Mouse (Mus musculus) heart, embryonic 11.5 days (tissue): ENCODE results near the gene Rpl35. TPM values are rescaled to one million over a fixed set of nuclear protein-coding genes. Genes with fewer than 3 reads are reported as not detected.

Experiments
- ATAC-seq: fragments of 200-750 bp; cut with Nextera tagmentation; replicated peaks from 2 replicates; pipeline ENCODE4 v1.8.0; 2017; ENCODE audit warnings: moderate library complexity; ENCODE audit not compliant: insufficient number of reproducible peaks, low FRiP score, low TSS enrichment
- H3K27ac ChIP-seq: fragments of 300-500 bp; sonication (generic); 2 replicates; pipeline ENCODE4 v1.5.1; 2014; ENCODE audit warnings: mild to moderate bottlenecking, low read depth, low read length
- H3K27me3 ChIP-seq: fragments of 300-500 bp; sonication (generic); 2 replicates; pipeline ENCODE4 v1.6.1; 2014; ENCODE audit warnings: mild to moderate bottlenecking, low read length, mixed read lengths; ENCODE audit not compliant: control insufficient read depth, insufficient read depth
- H3K36me3 ChIP-seq: fragments of 300-500 bp; sonication (generic); 2 replicates; pipeline ENCODE4 v1.6.1; 2014; ENCODE audit warnings: mild to moderate bottlenecking, low read length, moderate library complexity, mixed read lengths; ENCODE audit not compliant: control insufficient read depth, insufficient read depth
- H3K4me1 ChIP-seq: fragments of 300-500 bp; sonication (generic); 2 replicates; pipeline ENCODE4 v1.6.1; 2014; ENCODE audit warnings: low read length; ENCODE audit not compliant: control insufficient read depth, insufficient read depth
- H3K4me2 ChIP-seq: fragments of 300-500 bp; sonication (generic); 2 replicates; pipeline ENCODE4 v1.6.1; 2014; ENCODE audit warnings: mild to moderate bottlenecking, moderate library complexity
- H3K4me3 ChIP-seq: fragments of 300-500 bp; sonication (generic); 2 replicates; pipeline ENCODE4 v1.5.1; 2014; ENCODE audit warnings: low read depth, low read length
- H3K9ac ChIP-seq: fragments of 300-500 bp; sonication (generic); 2 replicates; pipeline ENCODE4 v1.6.1; 2014; ENCODE audit warnings: mild to moderate bottlenecking, low read depth, low read length, moderate library complexity
- H3K9me3 ChIP-seq: fragments of 300-500 bp; sonication (generic); replicated peaks from 2 replicates; pipeline ENCODE4 v1.6.1; 2016; ENCODE audit warnings: low read length; ENCODE audit not compliant: control insufficient read depth
- WGBS: fragments of 180-500 bp; shearing (Covaris S2); extraction: QIAGEN DNeasy Blood & Tissue Kit; methylation state at CpG from one replicate; pipeline ENCODE4 v1.1.7; 2014; ENCODE audit not compliant: insufficient replicate concordance; 5-methylcytosine and 5-hydroxymethylcytosine counted together
- polyA plus RNA-seq: library from polyadenylated mRNA; unstranded; fragments of >200 nt; fragmentation: Nextera tagmentation; extraction: Ambion mirVana; gene quantifications from 2 replicates; pipeline ENCODE4 v1.2.1, GENCODE M21; 2014

Gene Rpl35
- polyA plus RNA-seq, 1 experiment from 2014 or later, result 887 TPM

- peaks cover 29% of the 10 kb centered on the region for H3K4me1 ChIP-seq
- no peak for ATAC-seq
- peak overlapping the region; percentile 93; the same call in 1 of the 2 replicates for H3K9ac ChIP-seq
- no peaks in the 10 kb centered on the region for H3K9me3 ChIP-seq
- peak overlapping the region; percentile 97 for H3K4me2 ChIP-seq
- H3K4me3 ChIP-seq, result peak overlapping the region; percentile 84
- no peak overlapping the region for H3K27ac ChIP-seq
- H3K27me3 ChIP-seq, result no peaks in the 10 kb centered on the region
- 61% methylated on average over 8 of the region's 8 CpGs for WGBS
- H3K36me3 ChIP-seq, result peaks cover 24% of the 10 kb centered on the region
These were observed 2.3 kb downstream of the Rpl35 start for GRCm38 (mm10) chr2:39003106-39003505.

GRCm38 (mm10) chr2:39001866-39002265, 3.6 kb downstream of the Rpl35 start:
- ATAC-seq, result no peak
- no peak overlapping the region for H3K4me2 ChIP-seq
- whole genome bisulfite sequencing, result 84% methylated on average over 3 of the region's 3 CpGs
- H3K36me3 ChIP-seq, result peaks cover 24% of the 10 kb centered on the region
- H3K9ac ChIP-seq, result no peak overlapping the region
- H3K4me1 ChIP-seq, result peaks cover 35% of the 10 kb centered on the region
- H3K27me3 ChIP-seq, result no peaks in the 10 kb centered on the region
- H3K4me3 ChIP-seq, result no peak overlapping the region
- no peaks in the 10 kb centered on the region for H3K9me3 ChIP-seq
- no peak overlapping the region for H3K27ac ChIP-seq

GRCm38 (mm10) chr2:39000587-39000919, 4.9 kb downstream of the Rpl35 start:
- H3K4me1 ChIP-seq, result peaks cover 29% of the 10 kb centered on the region
- no peak overlapping the region for H3K4me3 ChIP-seq
- H3K9ac ChIP-seq, result no peak overlapping the region
- no peaks in the 10 kb centered on the region for H3K9me3 ChIP-seq
- no peak for ATAC-seq
- no peak overlapping the region for H3K4me2 ChIP-seq
- H3K27me3 ChIP-seq, result no peaks in the 10 kb centered on the region
- 82% methylated on average over 4 of the region's 4 CpGs for WGBS
- no peak overlapping the region for H3K27ac ChIP-seq
- peaks cover 24% of the 10 kb centered on the region for H3K36me3 ChIP-seq

- H3K4me2 ChIP-seq, result no peak overlapping the region
- no peak overlapping the region for H3K27ac ChIP-seq
- H3K4me3 ChIP-seq, result no peak overlapping the region
- H3K9ac ChIP-seq, result no peak overlapping the region
- peaks cover 29% of the 10 kb centered on the region for H3K4me1 ChIP-seq
- no peaks in the 10 kb centered on the region for H3K9me3 ChIP-seq
- ATAC-seq, result no peak
- peaks cover 24% of the 10 kb centered on the region for H3K36me3 ChIP-seq
- WGBS, result 68% methylated on average over 8 of the region's 8 CpGs
- H3K27me3 ChIP-seq, result no peaks in the 10 kb centered on the region
These were observed 5.4 kb downstream of the Rpl35 start for GRCm38 (mm10) chr2:38999910-39000586.

GRCm38 (mm10) chr2:38999381-38999780, 6.0 kb downstream of the Rpl35 start:
- 0 out of 2 replicates have a peak overlapping the region, but pooled peaks have one; percentile 15 for H3K27ac ChIP-seq
- H3K9me3 ChIP-seq, result no peaks in the 10 kb centered on the region
- H3K4me2 ChIP-seq, result no peak overlapping the region
- no peaks in the 10 kb centered on the region for H3K27me3 ChIP-seq
- peaks cover 29% of the 10 kb centered on the region for H3K4me1 ChIP-seq
- no peak overlapping the region for H3K4me3 ChIP-seq
- ATAC-seq, result no peak
- no peak overlapping the region for H3K9ac ChIP-seq
- 51% methylated on average over 4 of the region's 4 CpGs for WGBS
- H3K36me3 ChIP-seq, result peaks cover 24% of the 10 kb centered on the region

- Histone ChIP-seq H3K9ac (peak within 1 kb of the TSS; percentile 69), H3K4me3 (peak within 1 kb of the TSS; percentile 47), H3K4me1 (peaks cover 13% of the 10 kb centered on the region; the same call in 1 of the 2 replicates), H3K27ac (peak within 1 kb of the TSS; percentile 62; the same call in 1 of the 2 replicates), H3K27me3 (no peaks in the 10 kb centered on the region), H3K9me3 (no peaks in the 10 kb centered on the region), H3K4me2 (peak within 1 kb of the TSS; percentile 71), H3K36me3 (peaks cover 15% of the 10 kb centered on the region)
- 12% methylated on average over 33 of the region's 33 CpGs for WGBS
- ATAC-seq, result peak; percentile 77
These were observed 7.7 kb downstream of the Rpl35 start, which contains the start of gene Wdr38 for GRCm38 (mm10) chr2:38997386-38998374. Gene Wdr38 (plus strand): TSS chr2:38997476.

GRCm38 (mm10) chr2:38992452-38992851, 13.0 kb downstream of the Rpl35 start:
- no peak for ATAC-seq
- H3K27ac ChIP-seq, result no peak overlapping the region
- 62% methylated on average over 4 of the region's 4 CpGs for WGBS
- no peaks in the 10 kb centered on the region for H3K9me3 ChIP-seq
- H3K4me1 ChIP-seq, result peaks cover 3% of the 10 kb centered on the region; the same call in 1 of the 2 replicates
- H3K9ac ChIP-seq, result no peak overlapping the region
- no peak overlapping the region for H3K4me3 ChIP-seq
- H3K27me3 ChIP-seq, result no peaks in the 10 kb centered on the region
- no peak overlapping the region for H3K4me2 ChIP-seq
- no peaks in the 10 kb centered on the region for H3K36me3 ChIP-seq

- Histone ChIP-seq H3K4me3 (no peak overlapping the region), H3K9me3 (no peaks in the 10 kb centered on the region), H3K4me2 (no peak overlapping the region), H3K9ac (no peak overlapping the region), H3K4me1 (no peaks in the 10 kb centered on the region), H3K27me3 (no peaks in the 10 kb centered on the region), H3K36me3 (no peaks in the 10 kb centered on the region), H3K27ac (no peak overlapping the region)
- WGBS, result 51% methylated on average over 4 of the region's 4 CpGs
- no peak for ATAC-seq
These were observed 13.4 kb downstream of the Rpl35 start for GRCm38 (mm10) chr2:38992004-38992403.
